Mouse (Mus musculus) C2C12 (cell line): ENCODE results near the gene Srprb.

ENCODE experiments used
- CTCF ChIP-seq: IDR thresholded peaks from one replicate; pipeline ENCODE4 v1.5.1; 2011; ENCODE audit not compliant: control insufficient read depth, insufficient read depth, insufficient read length
- MAX ChIP-seq: IDR thresholded peaks from one replicate; pipeline ENCODE4 v1.6.1; 2011; ENCODE audit warnings: mild to moderate bottlenecking, control low read depth
- MYOD1 ChIP-seq: IDR thresholded peaks from one replicate; pipeline ENCODE4 v1.6.1; 2011; ENCODE audit warnings: low read depth; ENCODE audit not compliant: control insufficient read depth, insufficient read length

GRCm38 (mm10) chr9:103229037-103229867 lies 27.3 kb upstream of the Srprb start:
- no peak for TF ChIP-seq MAX
- TF ChIP-seq CTCF = no peak
- TF ChIP-seq MYOD1 = no peak
